Mouse (Mus musculus): Measurements from ENCODE around the gene Asic5. TPM values are rescaled to one million over a fixed set of nuclear protein-coding genes. Genes with fewer than 3 reads are reported as not detected.

The Asic5 gene
- polyA plus RNA-seq, 1 experiment, result not detected

GRCm38 (mm10) chr3:82061402-82062180 lies 79.5 kb downstream of the Asic5 start:
- DNase-seq (ENCODE audit: extremely low spot score in 1 of 2, low spot score in 1 of 2), result no peak

DNA sequence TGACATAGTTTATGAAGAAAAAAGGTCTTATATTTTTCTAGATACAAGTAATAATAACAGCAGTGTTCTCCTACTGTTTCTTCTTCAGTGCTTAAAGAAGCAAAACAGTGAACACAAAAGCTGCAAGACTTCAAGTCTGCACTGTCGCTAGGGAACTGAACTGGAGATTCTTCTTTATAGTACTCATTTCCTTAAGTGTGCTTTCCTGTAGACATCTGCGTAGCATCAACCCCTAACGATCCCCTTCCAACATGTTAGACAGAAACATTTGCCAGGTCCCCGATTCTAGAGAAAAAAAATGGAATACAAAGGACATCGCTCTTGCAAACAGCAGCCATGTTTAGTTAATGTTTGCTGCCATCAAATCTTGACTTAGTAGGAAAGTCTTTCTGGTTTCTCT lies 85.7 kb downstream of the Asic5 start:
- DNase-seq (ENCODE audit: extremely low spot score in 1 of 2, low spot score in 1 of 2), result no peak

Other genes with a start within 250 kb of the Asic5 start
- 28.6 and 32.6 TPM in 2 replicates for gene Ctso, start 49.7 kb upstream of the Asic5 start, polyA plus RNA-seq (2012; rRNA removed)
- 0.38 and 1.1 TPM in 2 replicates for gene Tdo2, start 6.1 kb upstream of the Asic5 start, polyA plus RNA-seq (2012; rRNA removed)
- 129 and 141 TPM in 2 replicates for gene Gucy1b1, start 92.4 kb downstream of the Asic5 start, polyA plus RNA-seq (2012; rRNA removed)
- gene Gucy1a1, start 163.5 kb downstream of the Asic5 start, polyA plus RNA-seq (2012; rRNA removed), result 50.8 and 52.8 TPM in 2 replicates